Mouse (Mus musculus): ENCODE results near the gene Agbl5. TPM values are rescaled to one million over a fixed set of nuclear protein-coding genes. Genes with fewer than 3 reads are reported as not detected.
A peak's percentile ranks its signal among the peaks of the same experiment; 100 is the strongest.
"Not testable (repeated sequence)": the region's sequence is repeated elsewhere in the genome, so short reads cannot be mapped to it uniquely, and the experiment has no call there.

The Agbl5 gene
- polyA plus RNA-seq, 1 experiment, result 17.0 TPM

- Histone ChIP-seq H3K27ac (ENCODE audit: insufficient read depth, low read length) (no peak overlapping the region), H3K4me1 (ENCODE audit: control insufficient read depth, insufficient read depth, low read length) (no peaks in the 10 kb centered on the region), H3K4me3 (ENCODE audit: insufficient read depth, low read length) (no peak overlapping the region)
- TF ChIP-seq POLR2A (IDR thresholded peaks at IDR 0.05; ENCODE audit: low read depth, low read length) (no peak), CTCF (IDR thresholded peaks at IDR 0.05; ENCODE audit: borderline replicate concordance, insufficient read depth, low read length) (no peak)
Measured at GRCm38 (mm10) chr5:30866871-30867270, 21.6 kb upstream of the Agbl5 start.

- no peaks in the 10 kb centered on the region for H3K4me1 ChIP-seq (ENCODE audit: control insufficient read depth, insufficient read depth, low read length)
- H3K4me3 ChIP-seq (ENCODE audit: insufficient read depth, low read length), result no peak within 1 kb of the TSS
- H3K27ac ChIP-seq (ENCODE audit: insufficient read depth, low read length), result no peak within 1 kb of the TSS
- TF ChIP-seq CTCF (IDR thresholded peaks at IDR 0.05; ENCODE audit: borderline replicate concordance, insufficient read depth, low read length), result no peak
- no peak for TF ChIP-seq POLR2A (IDR thresholded peaks at IDR 0.05; ENCODE audit: low read depth, low read length)
Measured at GRCm38 (mm10) chr5:30867712-30868111, 20.8 kb upstream of the Agbl5 start, which contains the start of gene Tmem214. Tmem214 (plus strand) TSS chr5:30868012.

DNA sequence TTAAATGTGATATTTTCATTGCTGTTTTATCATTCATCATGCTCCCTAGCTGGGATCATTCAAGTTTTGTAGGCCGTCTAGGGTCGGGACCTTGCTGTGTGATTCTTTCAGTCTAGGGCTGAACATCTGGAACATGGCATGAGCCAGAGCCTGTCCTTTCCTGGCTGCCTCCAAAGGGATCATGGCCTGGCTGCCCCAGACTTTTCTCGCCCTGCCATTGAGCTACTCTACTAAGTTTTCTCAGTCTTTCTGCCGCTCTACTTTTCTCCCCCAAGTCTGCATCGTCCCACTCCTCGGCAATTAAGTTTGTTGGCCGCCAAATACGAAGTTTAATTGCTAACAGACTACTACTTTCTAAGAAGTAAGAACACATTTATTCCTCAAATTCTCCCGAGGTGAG, 19.5 kb upstream of the Agbl5 start:
- no peak overlapping the region; the same call in 1 of the 2 replicates for H3K27ac ChIP-seq (ENCODE audit: insufficient read depth, low read length)
- H3K4me3 ChIP-seq (ENCODE audit: insufficient read depth, low read length), result peak overlapping the region; percentile 6; the same call in 1 of the 2 replicates

GRCm38 (mm10) chr5:30869405-30870130, 18.9 kb upstream of the Agbl5 start:
- TF ChIP-seq CTCF (IDR thresholded peaks at IDR 0.05; ENCODE audit: borderline replicate concordance, insufficient read depth, low read length) (no peak), POLR2A (IDR thresholded peaks at IDR 0.05; ENCODE audit: low read depth, low read length) (peak; percentile 85)
- Histone ChIP-seq H3K27ac (ENCODE audit: insufficient read depth, low read length) (no peak overlapping the region; the same call in 1 of the 2 replicates), H3K4me3 (ENCODE audit: insufficient read depth, low read length) (peak overlapping the region; percentile 99), H3K4me1 (ENCODE audit: control insufficient read depth, insufficient read depth, low read length) (no peaks in the 10 kb centered on the region)

More for the DNA sequence above, 19.5 kb upstream of the Agbl5 start:
- H3K4me1 ChIP-seq (ENCODE audit: control insufficient read depth, insufficient read depth, low read length), result no peaks in the 10 kb centered on the region
- TF ChIP-seq CTCF (IDR thresholded peaks at IDR 0.05; ENCODE audit: borderline replicate concordance, insufficient read depth, low read length), result no peak
- TF ChIP-seq POLR2A (IDR thresholded peaks at IDR 0.05; ENCODE audit: low read depth, low read length), result no peak

DNA sequence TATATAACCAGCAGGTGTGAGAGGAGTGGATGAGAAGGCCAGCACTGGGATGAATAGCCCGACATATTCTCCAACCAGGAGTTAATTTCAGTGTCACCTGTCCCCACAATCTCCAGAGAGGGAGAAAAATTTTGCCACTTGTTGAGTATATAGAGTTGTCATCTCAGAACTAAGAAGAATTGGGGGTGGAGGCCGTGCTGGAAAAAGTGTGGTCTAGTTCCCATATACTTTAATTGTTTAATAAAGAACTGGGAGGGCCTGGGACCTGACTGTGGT, 18.4 kb upstream of the Agbl5 start:
- Histone ChIP-seq H3K4me1 (ENCODE audit: control insufficient read depth, insufficient read depth, low read length) (no peaks in the 10 kb centered on the region), H3K4me3 (ENCODE audit: insufficient read depth, low read length) (peak overlapping the region; percentile 99), H3K27ac (ENCODE audit: insufficient read depth, low read length) (no peak overlapping the region)
- TF ChIP-seq CTCF (IDR thresholded peaks at IDR 0.05; ENCODE audit: borderline replicate concordance, insufficient read depth, low read length), result no peak
- TF ChIP-seq POLR2A (IDR thresholded peaks at IDR 0.05; ENCODE audit: low read depth, low read length), result no peak

DNA sequence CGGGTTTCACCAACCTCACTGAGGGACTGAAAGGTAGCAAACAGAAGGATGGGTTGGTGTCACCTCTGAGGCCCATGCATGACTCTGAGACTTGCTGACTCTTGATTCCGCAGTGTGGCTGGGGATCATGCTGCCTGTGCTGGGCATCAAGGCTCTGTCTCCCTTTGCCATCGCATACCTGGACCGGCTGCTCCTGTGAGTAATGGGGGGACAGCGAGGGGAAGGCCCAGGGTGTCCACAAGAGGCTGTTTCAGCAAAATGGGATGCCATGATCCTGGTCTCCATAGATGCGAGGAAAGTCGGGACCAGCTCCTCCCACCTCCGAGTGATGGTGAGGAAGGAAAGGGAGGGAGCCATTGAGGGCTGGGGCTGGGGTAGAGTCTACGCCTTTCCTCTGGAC, 15.9 kb upstream of the Agbl5 start:
- TF ChIP-seq CTCF (IDR thresholded peaks at IDR 0.05; ENCODE audit: borderline replicate concordance, insufficient read depth, low read length) (no peak), POLR2A (IDR thresholded peaks at IDR 0.05; ENCODE audit: low read depth, low read length) (no peak)
- Histone ChIP-seq H3K4me3 (ENCODE audit: insufficient read depth, low read length) (no peak overlapping the region), H3K4me1 (ENCODE audit: control insufficient read depth, insufficient read depth, low read length) (no peaks in the 10 kb centered on the region), H3K27ac (ENCODE audit: insufficient read depth, low read length) (no peak overlapping the region)

DNA sequence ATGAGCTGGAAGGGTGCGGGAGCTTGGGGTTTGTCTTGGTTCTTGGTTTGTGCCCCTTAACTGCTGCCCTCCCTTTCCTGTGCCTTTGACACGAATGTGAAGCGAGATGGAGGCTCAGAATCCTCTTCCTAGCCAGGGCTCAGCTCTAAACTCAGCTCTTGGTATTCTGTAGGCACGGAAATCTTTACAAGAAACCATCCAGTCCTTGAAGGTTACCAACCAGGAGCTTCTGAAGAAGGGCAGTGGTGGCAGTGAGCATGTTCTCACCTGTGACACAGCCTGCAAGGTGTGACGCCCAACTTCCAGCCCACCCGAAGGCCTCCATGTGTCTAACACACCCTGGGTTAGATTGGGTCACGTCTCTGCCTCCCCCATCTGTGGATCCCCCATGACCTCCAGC, 14.1 kb upstream of the Agbl5 start:
- no peak overlapping the region for H3K4me3 ChIP-seq (ENCODE audit: insufficient read depth, low read length)
- TF ChIP-seq CTCF (IDR thresholded peaks at IDR 0.05; ENCODE audit: borderline replicate concordance, insufficient read depth, low read length) (no peak), POLR2A (IDR thresholded peaks at IDR 0.05; ENCODE audit: low read depth, low read length) (no peak)

GRCm38 (mm10) chr5:30878616-30879015, 9.9 kb upstream of the Agbl5 start:
- Histone ChIP-seq H3K27ac (ENCODE audit: insufficient read depth, low read length) (no peak overlapping the region), H3K4me3 (ENCODE audit: insufficient read depth, low read length) (no peak overlapping the region), H3K4me1 (ENCODE audit: control insufficient read depth, insufficient read depth, low read length) (peaks cover 3% of the 10 kb centered on the region)
- TF ChIP-seq POLR2A (IDR thresholded peaks at IDR 0.05; ENCODE audit: low read depth, low read length) (peak; percentile 33; the same call in 1 of the 2 replicates), CTCF (IDR thresholded peaks at IDR 0.05; ENCODE audit: borderline replicate concordance, insufficient read depth, low read length) (no peak)

More for the DNA sequence above, 14.1 kb upstream of the Agbl5 start:
- no peak overlapping the region for H3K27ac ChIP-seq (ENCODE audit: insufficient read depth, low read length)
- peaks cover 3% of the 10 kb centered on the region for H3K4me1 ChIP-seq (ENCODE audit: control insufficient read depth, insufficient read depth, low read length)

GRCm38 (mm10) chr5:30879347-30879943, 9.0 kb upstream of the Agbl5 start:
- no peak overlapping the region for H3K4me3 ChIP-seq (ENCODE audit: insufficient read depth, low read length)
- H3K27ac ChIP-seq (ENCODE audit: insufficient read depth, low read length), result no peak overlapping the region
- H3K4me1 ChIP-seq (ENCODE audit: control insufficient read depth, insufficient read depth, low read length), result peaks cover 3% of the 10 kb centered on the region
- TF ChIP-seq POLR2A (IDR thresholded peaks at IDR 0.05; ENCODE audit: low read depth, low read length), result no peak
- no peak for TF ChIP-seq CTCF (IDR thresholded peaks at IDR 0.05; ENCODE audit: borderline replicate concordance, insufficient read depth, low read length)

DNA sequence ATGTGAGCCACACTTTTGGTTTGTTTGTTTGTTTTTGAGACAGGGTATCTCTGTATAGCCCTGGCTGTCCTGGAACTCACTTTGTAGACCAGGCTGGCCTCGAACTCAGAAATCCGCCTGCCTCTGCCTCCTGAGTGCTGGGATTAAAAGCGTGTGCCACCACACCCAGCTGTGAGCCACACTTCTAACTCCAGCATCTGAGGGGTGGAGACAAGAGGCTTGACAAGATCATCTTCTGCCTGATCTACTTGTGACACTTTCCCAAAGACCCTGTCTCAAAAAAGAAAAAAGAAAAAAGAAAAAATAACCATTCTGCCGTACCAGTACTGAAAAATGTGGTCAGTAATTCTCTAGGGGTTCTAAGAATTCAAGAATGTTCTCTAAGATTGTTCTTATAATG, 6.7 kb upstream of the Agbl5 start:
- H3K4me1 ChIP-seq (ENCODE audit: control insufficient read depth, insufficient read depth, low read length); H3K4me3 ChIP-seq (ENCODE audit: insufficient read depth, low read length); H3K27ac ChIP-seq (ENCODE audit: insufficient read depth, low read length): not testable (repeated sequence)

Measured in embryonic fibroblast, embryonic 13.5 days (primary cell).